Mouse (Mus musculus): Measurements from ENCODE around the gene Mamdc2. TPM values are rescaled to one million over a fixed set of nuclear protein-coding genes. Genes with fewer than 3 reads are reported as not detected.

The Mamdc2 gene
- polyA plus RNA-seq, 1 experiment from 2014 or later = 1.8 TPM

DNA sequence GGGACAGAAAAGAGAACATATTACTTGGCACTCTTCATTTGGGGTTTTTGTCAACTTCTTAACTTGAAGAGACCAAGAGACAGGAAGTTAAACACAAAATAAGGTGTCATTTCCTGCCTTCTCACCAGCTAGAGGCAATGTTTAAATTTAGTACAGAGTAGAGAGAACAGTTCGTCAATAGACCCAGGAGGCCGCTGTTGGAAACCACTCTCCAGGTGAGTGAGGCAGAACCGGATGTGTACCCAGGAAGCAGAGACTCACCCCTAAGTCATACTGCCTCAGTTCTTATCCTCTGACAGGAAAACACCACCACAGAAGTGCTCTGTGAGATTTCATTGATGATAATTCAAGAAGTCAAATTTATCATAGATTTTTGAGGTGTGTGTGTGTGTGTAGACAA lies 125.1 kb downstream of the Mamdc2 start:
- peak; percentile 72; the same call in 1 of the 2 replicates for ATAC-seq (replicated peaks; ENCODE audit: extremely low read depth, insufficient read depth, low FRiP score)
- no peak overlapping the region for H3K27ac ChIP-seq (ENCODE audit: low read length)
- H3K4me2 ChIP-seq (ENCODE audit: low read depth, low read length) = no peak overlapping the region
- 62% methylated on average over 3 of the region's 3 CpGs for WGBS
- no peaks in the 10 kb centered on the region for H3K9me3 ChIP-seq (replicated peaks; ENCODE audit: control insufficient read depth, low read length)
- no peak overlapping the region for H3K4me3 ChIP-seq (ENCODE audit: low read length)
- no peaks in the 10 kb centered on the region for H3K4me1 ChIP-seq (ENCODE audit: control insufficient read depth, insufficient read depth, low read length)
- H3K9ac ChIP-seq (ENCODE audit: low read length) = no peak overlapping the region
- no peaks in the 10 kb centered on the region for H3K27me3 ChIP-seq (ENCODE audit: control insufficient read depth, insufficient read depth, low read length)
- H3K36me3 ChIP-seq (ENCODE audit: control insufficient read depth, insufficient read depth) = no peaks in the 10 kb centered on the region

GRCm38 (mm10) chr19:23317989-23318358 lies 130.3 kb downstream of the Mamdc2 start:
- H3K4me3 ChIP-seq (ENCODE audit: low read length) = no peak overlapping the region

GRCm38 (mm10) chr19:23317295-23317988 lies 130.8 kb downstream of the Mamdc2 start:
- Histone ChIP-seq H3K4me3 (ENCODE audit: low read length) (no peak overlapping the region), H3K4me2 (ENCODE audit: low read depth, low read length) (no peak overlapping the region)

More at GRCm38 (mm10) chr19:23317989-23318358, 130.3 kb downstream of the Mamdc2 start:
- Histone ChIP-seq H3K4me1 (ENCODE audit: control insufficient read depth, insufficient read depth, low read length) (no peaks in the 10 kb centered on the region), H3K36me3 (ENCODE audit: control insufficient read depth, insufficient read depth) (no peaks in the 10 kb centered on the region), H3K27me3 (ENCODE audit: control insufficient read depth, insufficient read depth, low read length) (no peaks in the 10 kb centered on the region), H3K27ac (ENCODE audit: low read length) (no peak overlapping the region), H3K9ac (ENCODE audit: low read length) (no peak overlapping the region), H3K9me3 (replicated peaks; ENCODE audit: control insufficient read depth, low read length) (no peaks in the 10 kb centered on the region), H3K4me2 (ENCODE audit: low read depth, low read length) (no peak overlapping the region)
- ATAC-seq (replicated peaks; ENCODE audit: extremely low read depth, insufficient read depth, low FRiP score) = no peak
- 73% methylated on average over 5 of the region's 5 CpGs for WGBS

DNA sequence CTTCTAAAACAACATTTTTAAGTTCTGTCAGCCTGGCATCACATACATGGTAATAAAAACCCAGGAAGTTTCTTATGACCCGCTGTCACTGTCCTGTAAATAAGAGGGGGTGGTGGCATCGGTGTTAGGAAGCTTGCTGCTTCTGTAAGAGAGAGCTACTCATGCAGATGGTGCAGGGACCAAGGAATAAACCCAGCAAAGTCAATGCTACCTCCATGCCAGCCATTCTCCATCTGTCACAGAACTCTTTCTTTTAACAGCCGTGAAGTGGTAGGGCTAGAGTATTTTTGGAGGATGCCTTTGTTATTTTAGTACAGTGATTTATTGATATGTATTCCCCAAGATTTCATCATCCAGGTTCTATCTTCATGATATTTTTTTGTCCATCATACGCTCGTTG lies 131.4 kb downstream of the Mamdc2 start:
- H3K4me1 ChIP-seq (ENCODE audit: control insufficient read depth, insufficient read depth, low read length) = no peaks in the 10 kb centered on the region
- H3K36me3 ChIP-seq (ENCODE audit: control insufficient read depth, insufficient read depth) = no peaks in the 10 kb centered on the region
- H3K4me2 ChIP-seq (ENCODE audit: low read depth, low read length) = no peak overlapping the region
- H3K9me3 ChIP-seq (replicated peaks; ENCODE audit: control insufficient read depth, low read length) = no peaks in the 10 kb centered on the region
- no peaks in the 10 kb centered on the region for H3K27me3 ChIP-seq (ENCODE audit: control insufficient read depth, insufficient read depth, low read length)
- no peak for ATAC-seq (replicated peaks; ENCODE audit: extremely low read depth, insufficient read depth, low FRiP score)
- no peak overlapping the region for H3K27ac ChIP-seq (ENCODE audit: low read length)
- H3K9ac ChIP-seq (ENCODE audit: low read length) = no peak overlapping the region
- 75% methylated on average over 5 of the region's 5 CpGs for WGBS
- no peak overlapping the region for H3K4me3 ChIP-seq (ENCODE audit: low read length)

More at GRCm38 (mm10) chr19:23317295-23317988, 130.8 kb downstream of the Mamdc2 start:
- WGBS = 52% methylated on average over 5 of the region's 5 CpGs
- Histone ChIP-seq H3K9ac (ENCODE audit: low read length) (no peak overlapping the region), H3K27ac (ENCODE audit: low read length) (no peak overlapping the region), H3K36me3 (ENCODE audit: control insufficient read depth, insufficient read depth) (no peaks in the 10 kb centered on the region), H3K4me1 (ENCODE audit: control insufficient read depth, insufficient read depth, low read length) (no peaks in the 10 kb centered on the region), H3K27me3 (ENCODE audit: control insufficient read depth, insufficient read depth, low read length) (no peaks in the 10 kb centered on the region), H3K9me3 (replicated peaks; ENCODE audit: control insufficient read depth, low read length) (no peaks in the 10 kb centered on the region)
- no peak for ATAC-seq (replicated peaks; ENCODE audit: extremely low read depth, insufficient read depth, low FRiP score)

GRCm38 (mm10) chr19:23309979-23310378 lies 138.3 kb downstream of the Mamdc2 start:
- Histone ChIP-seq H3K27ac (ENCODE audit: low read length) (no peak overlapping the region), H3K27me3 (ENCODE audit: control insufficient read depth, insufficient read depth, low read length) (no peaks in the 10 kb centered on the region), H3K9ac (ENCODE audit: low read length) (no peak overlapping the region), H3K9me3 (replicated peaks; ENCODE audit: control insufficient read depth, low read length) (no peaks in the 10 kb centered on the region), H3K4me3 (ENCODE audit: low read length) (no peak overlapping the region), H3K36me3 (ENCODE audit: control insufficient read depth, insufficient read depth) (no peaks in the 10 kb centered on the region), H3K4me1 (ENCODE audit: control insufficient read depth, insufficient read depth, low read length) (no peaks in the 10 kb centered on the region), H3K4me2 (ENCODE audit: low read depth, low read length) (no peak overlapping the region)
- no peak for ATAC-seq (replicated peaks; ENCODE audit: extremely low read depth, insufficient read depth, low FRiP score)
- WGBS = 88% methylated on average over 2 of the region's 2 CpGs

DNA sequence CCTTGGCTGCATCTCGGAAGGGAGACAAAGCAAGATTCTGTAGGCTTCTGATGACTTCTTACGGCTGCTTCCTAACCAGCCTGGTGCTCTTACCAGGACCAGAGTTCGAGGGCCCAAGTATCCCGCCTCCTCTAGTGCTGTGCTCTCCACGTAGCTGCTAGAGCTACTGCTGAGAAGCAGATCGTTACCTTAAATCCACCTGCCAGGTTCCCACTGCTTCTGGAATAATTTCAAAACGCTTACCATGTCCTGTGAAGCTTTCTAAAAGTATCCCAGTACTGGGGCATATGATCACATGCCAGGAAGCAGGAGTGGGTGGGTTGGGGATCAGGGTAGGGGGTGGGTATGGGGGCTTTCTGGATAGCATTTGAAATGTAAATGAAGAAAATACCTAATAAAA lies 141.6 kb downstream of the Mamdc2 start:
- no peaks in the 10 kb centered on the region; the same call in 1 of the 2 replicates for H3K27me3 ChIP-seq (ENCODE audit: control insufficient read depth, insufficient read depth, low read length)
- no peaks in the 10 kb centered on the region for H3K4me1 ChIP-seq (ENCODE audit: control insufficient read depth, insufficient read depth, low read length)
- 87% methylated on average over 7 of the region's 7 CpGs for WGBS
- H3K36me3 ChIP-seq (ENCODE audit: control insufficient read depth, insufficient read depth) = no peaks in the 10 kb centered on the region
- no peaks in the 10 kb centered on the region for H3K9me3 ChIP-seq (replicated peaks; ENCODE audit: control insufficient read depth, low read length)
- no peak overlapping the region for H3K9ac ChIP-seq (ENCODE audit: low read length)
- no peak overlapping the region for H3K4me2 ChIP-seq (ENCODE audit: low read depth, low read length)
- no peak overlapping the region for H3K27ac ChIP-seq (ENCODE audit: low read length)
- H3K4me3 ChIP-seq (ENCODE audit: low read length) = no peak overlapping the region
- ATAC-seq (replicated peaks; ENCODE audit: extremely low read depth, insufficient read depth, low FRiP score) = no peak

GRCm38 (mm10) chr19:23299987-23300386 lies 148.3 kb downstream of the Mamdc2 start:
- Histone ChIP-seq H3K4me3 (ENCODE audit: low read length) (no peak overlapping the region), H3K36me3 (ENCODE audit: control insufficient read depth, insufficient read depth) (no peaks in the 10 kb centered on the region), H3K4me2 (ENCODE audit: low read depth, low read length) (no peak overlapping the region), H3K27me3 (ENCODE audit: control insufficient read depth, insufficient read depth, low read length) (no peaks in the 10 kb centered on the region; the same call in 1 of the 2 replicates), H3K4me1 (ENCODE audit: control insufficient read depth, insufficient read depth, low read length) (no peaks in the 10 kb centered on the region), H3K27ac (ENCODE audit: low read length) (no peak overlapping the region), H3K9me3 (replicated peaks; ENCODE audit: control insufficient read depth, low read length) (no peaks in the 10 kb centered on the region), H3K9ac (ENCODE audit: low read length) (no peak overlapping the region)
- WGBS = 73% methylated on average over 3 of the region's 3 CpGs
- no peak for ATAC-seq (replicated peaks; ENCODE audit: extremely low read depth, insufficient read depth, low FRiP score)

DNA sequence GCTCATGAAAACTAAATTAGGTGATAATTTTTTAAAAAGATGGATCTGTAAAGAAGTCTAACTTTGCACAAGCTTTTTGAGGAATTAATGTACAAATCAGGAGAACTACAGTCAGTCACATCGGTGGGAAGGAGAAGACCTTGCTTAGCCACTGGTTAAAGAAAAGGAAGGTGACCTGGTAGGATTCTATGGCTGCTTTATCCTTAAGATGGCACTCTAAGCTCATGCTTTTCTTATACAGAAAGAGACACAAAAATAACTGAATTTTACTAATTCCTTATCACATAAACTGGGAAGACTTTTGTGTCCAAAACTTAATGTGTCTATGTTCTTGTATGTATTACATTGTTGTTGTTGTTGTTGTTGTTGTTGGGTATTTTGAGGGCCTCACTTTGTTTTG lies 149.3 kb downstream of the Mamdc2 start:
- H3K4me1 ChIP-seq (ENCODE audit: control insufficient read depth, insufficient read depth, low read length) = no peaks in the 10 kb centered on the region
- no peak overlapping the region for H3K4me2 ChIP-seq (ENCODE audit: low read depth, low read length)
- no peaks in the 10 kb centered on the region for H3K36me3 ChIP-seq (ENCODE audit: control insufficient read depth, insufficient read depth)
- H3K9ac ChIP-seq (ENCODE audit: low read length) = no peak overlapping the region
- H3K27ac ChIP-seq (ENCODE audit: low read length) = no peak overlapping the region
- H3K27me3 ChIP-seq (ENCODE audit: control insufficient read depth, insufficient read depth, low read length) = no peaks in the 10 kb centered on the region
- WGBS = 84% methylated on average over 1 of the region's 1 CpGs
- ATAC-seq (replicated peaks; ENCODE audit: extremely low read depth, insufficient read depth, low FRiP score) = no peak
- H3K4me3 ChIP-seq (ENCODE audit: low read length) = no peak overlapping the region
- H3K9me3 ChIP-seq (replicated peaks; ENCODE audit: control insufficient read depth, low read length) = no peaks in the 10 kb centered on the region

GRCm38 (mm10) chr19:23297191-23297590 lies 151.1 kb downstream of the Mamdc2 start:
- H3K4me1 ChIP-seq (ENCODE audit: control insufficient read depth, insufficient read depth, low read length) = no peaks in the 10 kb centered on the region
- ATAC-seq (replicated peaks; ENCODE audit: extremely low read depth, insufficient read depth, low FRiP score) = no peak
- no peaks in the 10 kb centered on the region for H3K36me3 ChIP-seq (ENCODE audit: control insufficient read depth, insufficient read depth)
- no peaks in the 10 kb centered on the region for H3K27me3 ChIP-seq (ENCODE audit: control insufficient read depth, insufficient read depth, low read length)
- no peak overlapping the region for H3K27ac ChIP-seq (ENCODE audit: low read length)
- H3K4me3 ChIP-seq (ENCODE audit: low read length) = no peak overlapping the region
- H3K9ac ChIP-seq (ENCODE audit: low read length) = no peak overlapping the region
- H3K9me3 ChIP-seq (replicated peaks; ENCODE audit: control insufficient read depth, low read length) = no peaks in the 10 kb centered on the region
- no peak overlapping the region for H3K4me2 ChIP-seq (ENCODE audit: low read depth, low read length)

All from heart, embryonic 16.5 days (tissue).